Comparison of ENCODE assay signal across 9 mouse cellular contexts in the genomic region with DNA sequence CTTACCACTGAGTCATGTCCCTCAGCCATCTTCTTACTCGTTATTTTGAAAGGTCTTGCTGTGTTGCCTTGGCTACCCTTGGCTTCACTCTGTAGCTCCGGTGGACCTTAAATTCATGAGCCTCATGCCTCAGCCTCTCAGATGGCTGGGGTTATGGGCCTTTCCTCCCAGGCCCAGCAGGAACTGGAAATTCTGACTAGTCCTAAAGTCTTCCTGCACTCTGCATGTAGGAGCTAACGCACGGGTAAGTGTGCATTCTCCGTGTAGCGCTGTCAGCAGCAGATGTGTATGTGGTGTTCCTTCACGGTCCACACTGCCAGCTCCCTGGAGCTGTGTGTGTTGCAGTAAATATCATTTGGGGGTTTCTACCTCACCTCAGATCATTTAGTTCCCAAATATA. TPM values are rescaled to one million over a fixed set of nuclear protein-coding genes. Genes with fewer than 3 reads are reported as not detected.
A peak's percentile ranks its signal among the peaks of the same experiment; 100 is the strongest.
DNase-seq lines count a peak whose midpoint lies in the region; ATAC-seq and TF ChIP-seq lines count a peak whose summit lies in the region.
"Had no signal": no experiment of that assay in that cellular context is flagged by ENCODE, and none has a peak within 500 bp of the region (broad histone marks: within the 10 kb centered on the region; RNA-seq: fewer than 3 reads in every experiment).

No protein-coding gene starts in this region.

- no peaks in the 10 kb centered on the region for H3K27me3 ChIP-seq in lung, embryonic 14.5 days (ENCODE audit: insufficient read depth, low read length)
- no peaks in the 10 kb centered on the region for H3K27me3 ChIP-seq in embryonic facial prominence, embryonic 13.5 days
- no peaks in the 10 kb centered on the region for H3K27me3 ChIP-seq in intestine, postnatal 0 days (replicated peaks; ENCODE audit: control insufficient read depth, insufficient read depth, low read length)
- H3K27me3 ChIP-seq in neural tube, embryonic 13.5 days = no peaks in the 10 kb centered on the region

- H3K9me3 ChIP-seq in lung, embryonic 14.5 days (ENCODE audit: low read depth, low read length) = peaks cover 4% of the 10 kb centered on the region; the same call in 1 of the 2 replicates
- no peaks in the 10 kb centered on the region for H3K9me3 ChIP-seq in embryonic facial prominence, embryonic 13.5 days
- H3K9me3 ChIP-seq in intestine, postnatal 0 days (ENCODE audit: control insufficient read depth) = no peaks in the 10 kb centered on the region
- no peaks in the 10 kb centered on the region for H3K9me3 ChIP-seq in neural tube, embryonic 13.5 days

- peaks cover 20% of the 10 kb centered on the region for H3K36me3 ChIP-seq in lung, embryonic 14.5 days (ENCODE audit: insufficient read depth)
- H3K36me3 ChIP-seq in embryonic facial prominence, embryonic 13.5 days = peaks cover 34% of the 10 kb centered on the region
- no peaks in the 10 kb centered on the region for H3K36me3 ChIP-seq in intestine, postnatal 0 days (ENCODE audit: control insufficient read depth, insufficient read depth)
- H3K36me3 ChIP-seq in neural tube, embryonic 13.5 days = peaks cover 27% of the 10 kb centered on the region

- H3K4me1 ChIP-seq in lung, embryonic 14.5 days (ENCODE audit: insufficient read depth) = 0 out of 2 replicates have a peak, but pooled peaks cover 6% of the 10 kb centered on the region
- H3K4me1 ChIP-seq in embryonic facial prominence, embryonic 13.5 days = peaks cover 10% of the 10 kb centered on the region
- H3K4me1 ChIP-seq in intestine, postnatal 0 days (replicated peaks; ENCODE audit: control insufficient read depth, insufficient read depth, low read length) = peaks cover 4% of the 10 kb centered on the region
- H3K4me1 ChIP-seq in neural tube, embryonic 13.5 days (replicated peaks) = peaks cover 25% of the 10 kb centered on the region

- H3K4me3 ChIP-seq in lung, embryonic 14.5 days (ENCODE audit: low read depth, low read length) = peak overlapping the region; percentile 77; the same call in 1 of the 2 replicates
- H3K4me3 ChIP-seq in embryonic facial prominence, embryonic 13.5 days = peak overlapping the region; percentile 80
- no peak overlapping the region for H3K4me3 ChIP-seq in intestine, postnatal 0 days (ENCODE audit: low read depth, low read length)
- H3K4me3 ChIP-seq in neural tube, embryonic 13.5 days = peak overlapping the region; percentile 74; the same call in 1 of the 2 replicates

- no peak for ATAC-seq in lung, embryonic 14.5 days (ENCODE audit: insufficient read depth)
- no peak for ATAC-seq in embryonic facial prominence, embryonic 13.5 days (ENCODE audit: insufficient number of reproducible peaks, insufficient read depth, low FRiP score, low TSS enrichment, low read depth)
- no peak for ATAC-seq in intestine, postnatal 0 days
- ATAC-seq in neural tube, embryonic 13.5 days (ENCODE audit: low read depth) = no peak
- no peak for ATAC-seq in cerebellum, adult (ENCODE audit: insufficient number of reproducible peaks, low FRiP score, low TSS enrichment)

- TF ChIP-seq CTCF in lung, embryonic 14.5 days (IDR thresholded peaks at IDR 0.05; ENCODE audit: low read depth) = no peak
- no peak for TF ChIP-seq CTCF in intestine, postnatal 0 days (IDR thresholded peaks at IDR 0.05; ENCODE audit: low read depth)

- no peak overlapping the region for H3K27ac ChIP-seq in lung, embryonic 14.5 days (ENCODE audit: low read depth)
- no peak overlapping the region for H3K27ac ChIP-seq in embryonic facial prominence, embryonic 13.5 days
- H3K27ac ChIP-seq in intestine, postnatal 0 days (ENCODE audit: low read depth, low read length) = no peak overlapping the region
- H3K27ac ChIP-seq in neural tube, embryonic 13.5 days (replicated peaks) = no peak overlapping the region

- H3K9ac ChIP-seq in lung, embryonic 14.5 days = peak overlapping the region; percentile 88
- H3K9ac ChIP-seq in embryonic facial prominence, embryonic 13.5 days = peak overlapping the region; percentile 92
- no peak overlapping the region for H3K9ac ChIP-seq in intestine, postnatal 0 days (ENCODE audit: low read depth, low read length)
- peak overlapping the region; percentile 87 for H3K9ac ChIP-seq in neural tube, embryonic 13.5 days

- DNase-seq in lung, embryonic 14.5 days = no peak
- DNase-seq in lung, postnatal 14 days = no peak
- no peak for DNase-seq in thymus, postnatal 36 days
- DNase-seq in c-Kit-positive CD71-positive TER-119-positive erythroid progenitor cells, embryonic 14.5 days (ENCODE audit: low spot score) = no peak
- DNase-seq: thymus, postnatal 25 days had no signal

- H3K4me2 ChIP-seq in lung, embryonic 14.5 days = peak overlapping the region; percentile 84
- peak overlapping the region; percentile 88 for H3K4me2 ChIP-seq in embryonic facial prominence, embryonic 13.5 days
- peak overlapping the region; percentile 78; the same call in 1 of the 2 replicates for H3K4me2 ChIP-seq in intestine, postnatal 0 days (replicated peaks; ENCODE audit: low read depth)
- peak overlapping the region; percentile 89 for H3K4me2 ChIP-seq in neural tube, embryonic 13.5 days

- 83% methylated on average over 7 of the region's 7 CpGs for WGBS in lung, embryonic 14.5 days
- 84% methylated on average over 7 of the region's 7 CpGs for WGBS in embryonic facial prominence, embryonic 13.5 days
- 79% methylated on average over 7 of the region's 7 CpGs for WGBS in intestine, postnatal 0 days
- WGBS in neural tube, embryonic 13.5 days = 85% methylated on average over 7 of the region's 7 CpGs

RNA-seq across cellular contexts. Expression of gene Tdg, which starts 1.5 kb away (rescaled TPM):
- polyA plus RNA-seq in lung, embryonic 14.5 days (2014; fragmentation: Nextera tagmentation; extraction: Ambion mirVana) = 174 and 176 TPM in 2 replicates
- polyA plus RNA-seq in embryonic facial prominence, embryonic 13.5 days (2015; fragmentation: Nextera tagmentation; extraction: Ambion mirVana) = 153 and 156 TPM in 2 replicates
- polyA plus RNA-seq in intestine, postnatal 0 days (2015; fragmentation: Nextera tagmentation; extraction: Ambion mirVana) = 48.3 and 48.6 TPM in 2 replicates
- 195 and 217 TPM in 2 replicates for polyA plus RNA-seq in neural tube, embryonic 13.5 days (2015; fragmentation: Nextera tagmentation; extraction: Ambion mirVana)

RNA-seq across cellular contexts. Expression of gene 1190007I07Rik, which starts 8.1 kb away (rescaled TPM):
- 34.6 and 35.6 TPM in 2 replicates for polyA plus RNA-seq in lung, embryonic 14.5 days (2014; fragmentation: Nextera tagmentation; extraction: Ambion mirVana)
- polyA plus RNA-seq in embryonic facial prominence, embryonic 13.5 days (2015; fragmentation: Nextera tagmentation; extraction: Ambion mirVana) = 39.7 and 43.2 TPM in 2 replicates
- polyA plus RNA-seq in intestine, postnatal 0 days (2015; fragmentation: Nextera tagmentation; extraction: Ambion mirVana) = 39.8 and 42.2 TPM in 2 replicates
- polyA plus RNA-seq in neural tube, embryonic 13.5 days (2015; fragmentation: Nextera tagmentation; extraction: Ambion mirVana) = 36.8 and 37.1 TPM in 2 replicates

RNA-seq across cellular contexts. Expression of gene Glt8d2, which starts 59.3 kb away (rescaled TPM):
- 3.5 and 3.8 TPM in 2 replicates for polyA plus RNA-seq in lung, embryonic 14.5 days (2014; fragmentation: Nextera tagmentation; extraction: Ambion mirVana)
- 14.4 and 15.3 TPM in 2 replicates for polyA plus RNA-seq in embryonic facial prominence, embryonic 13.5 days (2015; fragmentation: Nextera tagmentation; extraction: Ambion mirVana)
- 1.3 and 1.5 TPM in 2 replicates for polyA plus RNA-seq in intestine, postnatal 0 days (2015; fragmentation: Nextera tagmentation; extraction: Ambion mirVana)
- 1.3 and 2.1 TPM in 2 replicates for polyA plus RNA-seq in neural tube, embryonic 13.5 days (2015; fragmentation: Nextera tagmentation; extraction: Ambion mirVana)
